ENCODE assay signal across 8 mouse cellular contexts in genomic region chr2:178058195-178058594, GRCm38 (mm10). TPM values are rescaled to one million over a fixed set of nuclear protein-coding genes. Genes with fewer than 3 reads are reported as not detected.
DNase-seq lines count a peak whose midpoint lies in the region; ATAC-seq lines count a peak whose summit lies in the region.
"Had no signal": no experiment of that assay in that cellular context is flagged by ENCODE, and none has a peak within 500 bp of the region (broad histone marks: within the 10 kb centered on the region; RNA-seq: fewer than 3 reads in every experiment).

No protein-coding gene starts in this region.

- no peak overlapping the region for H3K4me3 ChIP-seq in liver, embryonic 13.5 days (replicated peaks)
- H3K4me3 ChIP-seq: neural tube, embryonic 12.5 days had no signal

- H3K9ac ChIP-seq in liver, embryonic 13.5 days: no peak overlapping the region
- H3K9ac ChIP-seq: neural tube, embryonic 12.5 days had no signal

- no peak; the same call in 1 of the 2 replicates for ATAC-seq in liver, embryonic 13.5 days (ENCODE audit: low read depth)

- whole genome bisulfite sequencing in liver, embryonic 13.5 days (ENCODE audit: insufficient replicate concordance): 6% methylated on average over 1 of the region's 1 CpGs

- DNase-seq in ovary, postnatal 14 days (ENCODE audit: low spot score): peak; percentile 69
- DNase-seq in ovary, adult 18-20 months (ENCODE audit: low spot score): no peak
- DNase-seq in R1 (ENCODE audit: low read depth, low spot score): peak; percentile 70
- peak; percentile 59 for DNase-seq in cerebellum, adult 9-10 months
- DNase-seq in heart, postnatal 36 days: peak; percentile 72
- peak; percentile 15 for DNase-seq in liver, embryonic 13.5 days
- peak; percentile 10 for DNase-seq in skeletal muscle tissue, adult 2 months (ENCODE audit: low read depth, low spot score)

- no peaks in the 10 kb centered on the region for H3K4me1 ChIP-seq in liver, embryonic 13.5 days (replicated peaks)
- H3K4me1 ChIP-seq: neural tube, embryonic 12.5 days had no signal

- no peak overlapping the region for H3K4me2 ChIP-seq in liver, embryonic 13.5 days
- H3K4me2 ChIP-seq: neural tube, embryonic 12.5 days had no signal

- H3K27ac ChIP-seq in liver, embryonic 13.5 days: no peak overlapping the region
- H3K27ac ChIP-seq: neural tube, embryonic 12.5 days had no signal

- intact Hi-C loops in heart, postnatal 36 days (cut with DNase I): no loop called here

- no peaks in the 10 kb centered on the region for H3K27me3 ChIP-seq in liver, embryonic 13.5 days
- H3K27me3 ChIP-seq: neural tube, embryonic 12.5 days had no signal

- H3K9me3 ChIP-seq in liver, embryonic 13.5 days (replicated peaks): no peaks in the 10 kb centered on the region
- H3K9me3 ChIP-seq: neural tube, embryonic 12.5 days had no signal

- H3K36me3 ChIP-seq in liver, embryonic 13.5 days: peaks cover 8% of the 10 kb centered on the region

RNA-seq across cellular contexts. Expression of gene Zfp931, which starts 20.1 kb away (rescaled TPM):
- total RNA-seq in heart, postnatal 36 days (2021): 10 to 100 TPM; 10.7 to 12.2 TPM
- polyA plus RNA-seq in liver, embryonic 13.5 days (2015; fragmentation: Nextera tagmentation; extraction: Ambion mirVana): 3.8 and 4.7 TPM in 2 replicates

RNA-seq across cellular contexts. Expression of gene Zfp971, which starts 35.1 kb away (rescaled TPM):
- total RNA-seq in heart, postnatal 36 days (2021): 10 to 100 TPM; 86.7 to 94.3 TPM
- 2.9 and 4.3 TPM in 2 replicates for polyA plus RNA-seq in liver, embryonic 13.5 days (2015; fragmentation: Nextera tagmentation; extraction: Ambion mirVana)
